Mouse (Mus musculus) thymus, postnatal 36 days (tissue): ENCODE results near the gene Gtf2h5.

Experiments used
- DNase-seq, 2 experiments: peaks; one replicate each; pipeline ENCODE4 v3.0.0; 2022; ENCODE audit warnings: mixed read lengths in 2 of 2

Gtf2h5 gene

DNA sequence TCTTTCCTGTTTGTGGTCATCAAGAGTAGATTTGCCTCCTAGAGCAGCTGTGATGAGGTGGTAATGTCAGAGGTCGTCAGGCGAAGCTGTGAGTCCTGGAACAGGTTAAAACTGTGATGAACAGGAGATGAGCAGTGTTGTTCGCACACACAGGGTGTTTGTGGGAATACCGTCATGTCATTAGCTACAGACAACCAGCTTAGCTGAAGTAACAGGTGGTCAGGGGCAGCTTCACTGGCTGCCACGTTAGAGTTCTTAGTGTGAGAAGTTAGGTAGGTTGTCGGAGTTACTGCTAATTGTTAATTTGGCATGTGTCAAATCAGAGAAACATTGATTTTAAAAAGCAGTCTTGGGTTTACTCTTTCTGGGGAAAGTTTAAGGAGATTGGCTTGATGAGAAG lies 34.1 kb downstream of the Gtf2h5 start:
- DNase-seq, result no peak

DNA sequence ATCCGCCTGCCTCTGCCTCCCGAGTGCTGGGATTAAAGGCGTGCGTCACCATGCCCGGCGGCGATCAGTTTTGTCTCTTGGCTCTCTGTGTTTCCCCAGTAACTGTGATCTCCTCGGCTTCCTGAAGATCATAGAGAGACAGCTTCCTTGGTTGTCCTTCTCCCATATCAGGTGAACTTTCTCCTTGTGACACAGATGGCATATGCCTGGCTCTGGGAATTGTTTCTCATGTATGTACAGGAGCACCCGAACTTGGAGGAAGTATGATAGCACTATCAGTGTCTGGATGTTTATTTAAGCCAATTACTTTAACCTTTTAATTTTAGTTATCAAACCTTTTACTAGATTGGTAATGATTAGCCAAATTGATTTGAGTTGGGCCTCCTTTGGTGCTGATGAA lies 35.5 kb downstream of the Gtf2h5 start:
- DNase-seq, result no peak

DNA sequence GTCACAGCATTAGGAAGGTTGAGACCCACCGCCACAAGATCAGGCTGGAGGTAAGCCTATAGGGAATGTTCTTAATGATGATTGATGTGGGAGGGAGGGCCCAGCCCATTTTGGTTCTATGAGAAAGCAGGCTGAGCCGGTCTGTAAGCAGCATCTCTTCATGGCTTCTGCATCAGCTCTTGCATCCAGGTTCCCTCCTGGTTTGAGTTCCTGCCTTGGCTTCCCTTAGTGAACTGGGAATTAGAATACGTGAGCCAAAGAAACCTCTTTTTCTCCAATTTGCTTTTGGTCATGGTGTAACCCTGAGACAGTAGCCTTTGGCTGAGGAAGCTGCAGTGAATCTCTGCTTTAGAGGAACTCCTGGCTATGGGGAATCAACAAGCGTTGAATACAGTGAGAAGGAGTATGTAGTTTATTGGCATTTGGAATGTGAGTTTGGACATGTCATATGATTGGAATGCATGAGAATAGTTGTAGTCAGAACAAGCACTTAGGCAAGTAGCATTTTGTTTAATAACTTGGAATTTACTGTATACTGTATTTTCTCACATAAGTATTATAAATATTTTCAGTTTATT lies 37.7 kb downstream of the Gtf2h5 start:
- DNase-seq, result no peak

- no peak for DNase-seq
Observed at GRCm38 (mm10) chr17:6117917-6118316, 38.3 kb downstream of the Gtf2h5 start.

DNA sequence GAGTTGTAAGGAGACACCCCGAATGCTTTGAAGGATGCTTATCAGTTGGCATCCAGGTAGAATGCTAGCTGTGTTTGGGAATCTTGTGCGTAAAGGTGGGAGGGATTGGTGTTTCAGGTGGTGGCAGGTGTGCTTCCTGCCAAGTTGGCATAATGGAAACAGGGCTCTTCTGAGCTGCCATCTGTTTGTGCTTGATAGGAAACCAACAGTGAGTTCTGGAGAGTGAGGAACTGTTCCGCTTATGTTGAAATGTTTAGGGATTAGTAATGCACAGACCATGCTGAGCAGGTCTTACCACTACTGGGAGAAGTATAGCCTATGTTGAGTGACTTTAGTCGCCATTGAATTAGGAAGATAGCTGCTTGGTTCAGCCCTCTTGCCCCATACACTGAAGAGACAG lies 39.3 kb downstream of the Gtf2h5 start:
- DNase-seq, result no peak

- no peak for DNase-seq
Observed at GRCm38 (mm10) chr17:6123776-6124175, 44.2 kb downstream of the Gtf2h5 start.

DNA sequence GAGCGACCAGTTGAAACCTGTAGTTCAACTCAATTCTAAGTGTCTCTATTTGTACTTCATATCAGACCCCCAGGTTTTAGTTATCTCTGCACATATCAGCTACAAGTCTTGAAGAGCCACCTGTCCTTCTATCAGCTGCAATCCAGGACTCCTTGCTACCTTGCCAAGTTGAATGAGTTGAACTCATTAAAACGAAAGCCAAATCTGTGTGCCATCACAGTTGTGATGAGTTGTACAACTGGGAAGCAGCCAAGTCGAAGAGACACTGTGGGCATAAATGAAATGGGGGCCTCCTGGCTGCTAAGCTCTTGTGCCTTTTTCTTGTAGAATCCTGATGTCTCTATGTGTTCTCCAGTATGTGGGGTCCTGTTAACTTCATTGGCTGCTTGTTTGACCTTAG lies 45.9 kb downstream of the Gtf2h5 start:
- DNase-seq, result no peak

DNA sequence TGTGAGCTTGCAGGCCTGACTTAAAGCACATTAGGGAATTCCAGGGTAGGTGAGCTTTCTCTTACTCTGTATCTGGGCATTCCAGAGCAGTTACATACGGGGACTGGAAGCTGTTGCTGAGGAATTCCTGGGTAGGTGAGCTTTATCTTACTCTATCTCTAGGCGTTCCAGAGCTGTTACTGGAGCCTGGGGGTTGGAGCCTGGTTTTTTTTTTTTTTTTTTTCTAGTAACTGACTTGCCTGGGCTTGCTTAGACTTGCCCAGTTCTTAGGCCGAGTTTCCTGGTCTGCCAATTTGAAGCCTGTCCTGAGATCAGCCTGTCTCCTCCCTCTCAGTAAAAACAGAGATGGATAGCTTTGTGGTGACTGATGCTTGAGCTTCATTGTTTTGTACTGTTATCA lies 48.5 kb downstream of the Gtf2h5 start:
- no peak for DNase-seq

DNA sequence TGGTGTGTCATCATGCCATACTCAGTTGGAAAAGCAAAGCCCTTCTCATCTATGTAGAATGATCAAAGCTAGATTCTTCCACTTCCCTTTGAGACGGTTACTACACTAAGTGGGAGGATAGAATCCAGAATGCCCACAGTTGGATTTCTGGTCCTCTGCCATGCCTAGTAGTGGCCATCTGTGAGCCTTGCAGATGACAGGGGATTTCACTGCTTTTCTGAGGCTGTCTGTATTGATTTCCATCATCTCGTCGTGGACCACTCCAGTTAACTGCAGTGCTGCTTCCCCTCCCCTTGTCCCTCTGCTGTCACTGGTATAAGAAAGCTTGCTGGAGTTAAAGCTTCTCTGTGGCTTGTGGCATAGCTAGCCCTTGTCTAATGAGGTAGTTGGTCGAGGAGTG lies 49.8 kb downstream of the Gtf2h5 start:
- no peak for DNase-seq

DNA sequence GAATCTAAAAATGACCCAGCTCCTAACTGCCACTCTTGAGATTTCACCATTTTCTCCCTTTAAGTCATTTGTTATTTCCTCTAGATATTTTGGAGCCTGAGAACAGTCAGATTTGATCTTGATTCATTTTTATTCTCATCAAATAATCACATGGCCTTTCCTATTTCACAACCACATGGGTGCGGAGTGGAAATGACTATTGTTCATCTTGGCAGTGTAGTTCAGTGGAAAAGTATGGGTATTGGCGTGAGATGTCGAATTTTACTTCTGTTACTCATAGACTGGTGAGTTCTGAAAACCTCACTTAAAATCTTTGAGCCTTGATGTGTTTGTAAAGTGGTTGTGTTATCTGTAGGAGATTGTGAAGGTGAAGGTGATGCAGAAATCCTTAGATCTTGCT lies 51.5 kb downstream of the Gtf2h5 start:
- no peak for DNase-seq
